Mouse (Mus musculus): ENCODE results near the gene Pole2. TPM values are rescaled to one million over a fixed set of nuclear protein-coding genes. Genes with fewer than 3 reads are reported as not detected.
A peak's percentile ranks its signal among the peaks of the same experiment; 100 is the strongest.

Gene Pole2
- total RNA-seq, 1 experiment from 2014 or later = 60.9 TPM

DNA sequence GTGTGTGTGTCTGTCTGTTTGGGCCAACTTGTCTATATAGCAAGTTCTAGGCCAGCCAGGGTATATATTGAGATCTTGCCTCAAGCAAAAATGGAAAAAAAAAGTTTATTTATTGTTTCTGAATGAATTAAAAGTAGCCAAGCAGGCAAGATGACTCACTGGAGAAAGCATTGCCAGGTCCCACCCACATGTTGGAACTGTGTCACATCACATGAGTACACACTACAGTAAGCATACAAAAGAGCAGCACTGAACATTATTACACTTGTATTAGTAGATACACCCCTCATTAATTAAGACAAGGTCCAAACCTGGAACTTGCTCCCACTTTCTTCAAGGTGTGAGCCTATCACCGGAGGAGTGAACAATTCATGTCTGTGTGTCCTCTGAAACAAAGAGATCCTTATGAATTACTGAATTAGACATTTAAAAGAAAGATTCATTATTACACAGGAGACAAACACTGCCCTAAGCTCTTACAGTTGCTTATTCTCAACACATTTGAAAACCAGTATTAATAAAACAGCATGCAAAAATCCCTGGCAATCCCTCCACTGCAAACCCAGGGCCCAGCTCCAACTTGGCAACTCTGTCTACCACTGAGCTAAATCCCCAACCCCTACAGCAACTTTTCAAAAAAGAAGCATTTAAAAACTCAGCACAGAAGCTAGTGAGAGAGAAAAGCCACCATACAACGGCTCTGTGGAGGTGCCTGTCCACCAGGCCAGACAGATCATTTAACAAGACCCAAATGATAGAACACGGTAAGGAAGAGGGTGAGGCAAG, 12.8 kb downstream of the Pole2 start:
- no peak; a peak in 1 of 4 replicates for ATAC-seq (replicated peaks in 1 of 2; ENCODE audit: insufficient read depth in 1 of 2, low FRiP score in 2 of 2, low TSS enrichment in 1 of 2, low read depth in 1 of 2, poor library complexity in 2 of 2, severe bottlenecking in 2 of 2)

DNA sequence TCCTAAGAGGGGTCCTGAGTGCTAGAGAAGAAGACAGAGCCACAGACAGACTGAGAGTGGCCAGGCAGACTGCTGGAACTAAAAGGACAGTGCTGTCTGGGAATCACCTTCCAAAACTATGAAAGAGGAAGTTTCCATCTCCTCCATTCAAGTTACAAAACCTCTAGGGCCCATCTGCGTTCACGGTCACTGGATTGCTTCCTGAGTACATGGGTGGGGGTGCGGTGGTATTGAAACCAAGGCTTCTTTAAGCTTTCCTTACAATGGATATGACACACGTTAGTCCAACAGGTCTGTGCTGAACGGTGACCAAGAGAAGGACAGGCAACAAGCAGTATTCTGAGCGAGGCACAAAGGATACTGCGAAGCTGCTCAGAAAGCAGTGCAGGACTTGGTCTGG, 13.6 kb downstream of the Pole2 start:
- ATAC-seq (replicated peaks in 1 of 2; ENCODE audit: insufficient read depth in 1 of 2, low FRiP score in 2 of 2, low TSS enrichment in 1 of 2, low read depth in 1 of 2, poor library complexity in 2 of 2, severe bottlenecking in 2 of 2) = peak in 1 of 2 experiments; percentile 39; a peak in 1 of 4 replicates

DNA sequence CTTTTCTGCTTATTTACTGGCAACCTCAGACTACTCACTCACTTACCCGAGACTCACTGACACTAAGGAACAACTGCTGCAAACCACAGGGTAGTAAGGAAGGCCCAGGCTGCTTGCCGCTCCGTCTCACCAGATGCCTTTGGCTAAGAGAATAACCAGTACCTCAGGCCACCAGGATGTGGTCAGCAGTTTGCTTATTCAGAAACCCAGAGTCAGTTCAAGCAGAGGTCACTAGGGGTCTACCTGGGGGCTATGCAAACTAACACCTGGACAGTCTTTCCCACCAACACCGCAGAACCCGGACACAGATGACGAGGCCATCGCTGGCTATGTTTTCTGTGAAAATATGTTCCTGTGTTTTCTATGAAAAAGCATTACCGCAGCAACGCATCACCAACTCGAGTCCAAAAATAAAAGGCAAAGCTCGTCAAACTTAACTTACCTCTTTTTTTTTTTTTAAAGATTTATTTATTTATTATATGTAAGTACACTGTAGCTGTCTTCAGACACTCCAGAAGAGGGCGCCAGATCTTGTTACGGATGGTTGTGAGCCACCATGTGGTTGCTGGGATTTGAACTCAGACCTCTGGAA, 14.7 kb downstream of the Pole2 start:
- ATAC-seq (replicated peaks in 1 of 2; ENCODE audit: insufficient read depth in 1 of 2, low FRiP score in 2 of 2, low TSS enrichment in 1 of 2, low read depth in 1 of 2, poor library complexity in 2 of 2, severe bottlenecking in 2 of 2) = no peak

DNA sequence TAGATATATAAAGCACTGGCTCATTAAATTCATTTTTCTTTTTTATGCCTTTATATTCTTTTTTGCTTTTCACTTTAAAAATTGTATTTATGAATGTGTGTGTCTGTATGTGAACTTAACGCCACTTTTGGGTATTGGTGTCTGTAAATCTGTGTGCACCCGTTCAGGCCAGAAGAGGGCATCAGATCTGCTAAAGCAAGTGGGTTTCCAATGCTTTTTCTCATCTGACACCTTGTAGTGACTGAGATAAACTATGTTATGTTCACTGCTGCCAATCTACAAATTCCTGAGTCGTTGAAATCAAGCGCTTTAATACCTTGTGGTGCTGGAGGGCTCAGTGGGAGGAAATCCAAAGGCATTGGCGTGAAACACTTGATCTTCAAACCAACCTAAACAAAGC, 16.9 kb downstream of the Pole2 start:
- ATAC-seq (replicated peaks in 1 of 2; ENCODE audit: insufficient read depth in 1 of 2, low FRiP score in 2 of 2, low TSS enrichment in 1 of 2, low read depth in 1 of 2, poor library complexity in 2 of 2, severe bottlenecking in 2 of 2) = no peak

DNA sequence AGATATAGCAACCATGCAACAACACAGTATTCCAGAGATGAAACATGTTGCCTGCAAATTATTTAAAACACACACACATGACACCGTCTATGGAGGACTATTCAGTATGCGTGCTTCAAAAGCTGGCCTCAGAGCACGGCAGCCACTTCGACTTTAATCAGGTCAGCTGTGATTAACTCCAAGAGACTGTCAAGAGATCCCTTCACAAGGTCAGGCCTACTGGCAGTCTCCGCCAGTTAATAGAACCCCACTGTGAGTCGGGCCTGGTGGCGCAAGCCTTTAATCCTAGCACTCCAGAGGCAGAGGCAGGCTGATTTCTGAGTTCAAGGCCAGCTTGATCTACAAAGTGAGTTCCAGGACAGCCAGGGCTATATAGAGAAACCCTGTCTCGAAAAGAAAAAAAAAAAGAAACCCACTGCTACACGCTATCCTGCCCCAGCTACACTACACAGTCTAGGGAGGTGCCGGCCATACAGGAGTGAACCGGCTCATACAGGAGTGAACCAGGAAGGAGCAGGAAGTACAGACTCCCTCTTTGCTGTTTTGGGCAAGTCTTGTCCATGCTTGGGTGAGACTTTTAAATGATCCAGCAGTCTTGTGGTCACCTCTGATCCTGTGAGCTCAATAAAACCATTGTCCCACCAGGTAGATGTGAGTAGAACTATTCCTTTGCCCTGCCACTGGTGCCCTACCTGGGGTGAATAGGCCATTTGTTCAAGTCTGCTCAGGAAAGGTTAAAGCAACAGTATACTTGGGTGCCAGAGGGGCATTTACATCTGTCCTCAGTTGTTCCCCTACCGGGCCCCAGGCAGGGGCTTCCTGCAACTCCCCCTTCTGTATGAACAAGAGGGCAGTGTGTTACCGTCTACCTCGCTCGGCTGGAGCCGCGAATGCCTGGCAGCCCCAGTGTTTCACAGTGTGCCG, 17.7 kb downstream of the Pole2 start:
- ATAC-seq (replicated peaks in 1 of 2; ENCODE audit: insufficient read depth in 1 of 2, low FRiP score in 2 of 2, low TSS enrichment in 1 of 2, low read depth in 1 of 2, poor library complexity in 2 of 2, severe bottlenecking in 2 of 2) = no peak

DNA sequence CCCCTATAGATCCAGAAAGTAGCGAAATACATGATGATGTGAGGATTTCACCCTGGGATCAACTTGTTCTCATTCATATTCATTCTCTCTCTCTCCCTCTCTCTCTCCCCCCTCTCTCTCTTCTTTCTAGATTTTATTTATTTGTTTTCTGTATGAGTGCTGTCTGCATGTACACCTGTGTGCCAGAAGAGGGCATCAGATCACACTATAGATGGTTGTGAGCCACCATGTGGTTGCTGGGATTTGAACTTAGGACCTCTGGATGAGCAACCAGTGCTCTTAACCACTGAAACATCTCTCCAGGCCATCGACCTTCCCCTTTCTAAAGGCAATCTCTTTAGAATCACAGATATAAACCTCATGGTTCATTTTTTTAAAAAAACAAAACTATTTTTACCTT, 19.5 kb downstream of the Pole2 start:
- no peak for ATAC-seq (replicated peaks in 1 of 2; ENCODE audit: insufficient read depth in 1 of 2, low FRiP score in 2 of 2, low TSS enrichment in 1 of 2, low read depth in 1 of 2, poor library complexity in 2 of 2, severe bottlenecking in 2 of 2)

DNA sequence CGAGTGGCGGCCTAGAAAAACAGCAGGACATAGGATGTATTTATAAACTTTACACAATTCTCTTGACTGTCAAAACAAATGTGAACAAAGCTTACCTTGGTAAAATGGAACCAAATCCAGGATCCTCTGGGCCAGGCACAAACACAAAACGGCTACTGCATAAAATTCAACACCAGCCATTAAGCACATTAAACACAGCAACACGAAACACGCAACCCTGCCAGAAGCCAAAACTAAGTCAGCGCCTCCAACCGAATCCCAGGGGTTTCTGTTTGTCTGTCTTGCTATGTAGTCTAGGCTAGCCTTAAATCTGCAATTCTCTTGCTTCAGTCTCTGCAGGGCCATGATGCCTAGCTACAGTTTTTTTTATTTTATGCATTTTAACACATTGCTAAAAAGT, 20.1 kb downstream of the Pole2 start:
- no peak for ATAC-seq (replicated peaks in 1 of 2; ENCODE audit: insufficient read depth in 1 of 2, low FRiP score in 2 of 2, low TSS enrichment in 1 of 2, low read depth in 1 of 2, poor library complexity in 2 of 2, severe bottlenecking in 2 of 2)

DNA sequence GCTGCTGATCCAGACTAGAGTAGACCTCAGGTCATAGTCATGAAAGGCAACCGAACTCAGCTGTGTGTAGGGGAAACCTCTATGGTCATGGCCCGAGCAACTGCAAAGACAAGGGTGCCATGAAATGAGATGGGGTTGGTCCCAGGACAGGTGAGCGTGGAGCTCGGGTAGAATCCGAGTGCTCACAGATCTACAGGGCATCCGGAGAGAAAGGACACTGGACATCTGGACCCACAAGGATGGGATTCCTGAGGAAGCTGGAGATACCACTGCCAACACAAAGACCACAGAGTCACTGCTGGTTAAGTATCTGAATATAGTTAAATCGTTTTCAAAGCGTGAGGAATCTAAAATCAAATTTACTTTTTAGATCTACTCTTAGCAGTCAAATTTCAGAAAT, 20.6 kb downstream of the Pole2 start:
- ATAC-seq (replicated peaks in 1 of 2; ENCODE audit: insufficient read depth in 1 of 2, low FRiP score in 2 of 2, low TSS enrichment in 1 of 2, low read depth in 1 of 2, poor library complexity in 2 of 2, severe bottlenecking in 2 of 2) = no peak

DNA sequence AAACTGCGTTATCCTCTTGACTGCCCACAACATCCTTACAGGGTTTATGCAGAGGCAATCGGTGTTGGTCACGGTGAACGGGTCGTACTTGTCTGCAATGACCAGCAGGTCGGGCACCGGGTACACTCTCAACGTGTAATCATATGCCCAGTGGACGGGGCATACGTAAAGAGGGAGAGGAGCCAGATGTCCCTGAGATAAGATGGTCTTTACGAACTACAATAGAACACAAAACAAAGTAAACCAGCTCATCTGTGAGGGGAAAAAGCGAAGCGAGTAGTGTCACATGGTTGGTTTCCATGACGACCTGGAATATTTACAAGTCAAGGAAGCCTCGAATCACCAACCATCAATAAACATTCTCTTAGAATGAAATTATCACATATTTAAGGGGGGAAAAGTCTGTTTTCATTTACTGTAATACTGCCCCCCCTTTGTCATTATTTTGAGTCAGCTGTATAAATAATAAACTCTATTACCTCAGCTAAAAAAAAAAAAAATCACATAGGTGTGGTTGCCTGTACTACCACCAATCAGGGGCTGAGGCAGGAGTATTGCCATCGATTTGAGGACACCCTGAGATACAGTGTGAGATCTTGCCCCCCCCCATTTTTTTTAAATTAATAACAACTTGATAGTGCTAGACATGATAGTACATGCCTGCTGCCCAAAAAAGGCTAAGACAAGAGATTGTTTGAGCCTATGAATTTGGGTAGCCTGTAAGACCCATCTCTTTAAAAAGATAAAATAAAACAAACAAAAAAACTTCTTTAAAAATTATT, 23.8 kb downstream of the Pole2 start, which contains the start of gene Gm49384:
Gene Gm49384, minus strand, starts transcription at position 216 of the 782 bp plus-strand sequence.
- ATAC-seq (replicated peaks in 1 of 2; ENCODE audit: insufficient read depth in 1 of 2, low FRiP score in 2 of 2, low TSS enrichment in 1 of 2, low read depth in 1 of 2, poor library complexity in 2 of 2, severe bottlenecking in 2 of 2) = no peak

DNA sequence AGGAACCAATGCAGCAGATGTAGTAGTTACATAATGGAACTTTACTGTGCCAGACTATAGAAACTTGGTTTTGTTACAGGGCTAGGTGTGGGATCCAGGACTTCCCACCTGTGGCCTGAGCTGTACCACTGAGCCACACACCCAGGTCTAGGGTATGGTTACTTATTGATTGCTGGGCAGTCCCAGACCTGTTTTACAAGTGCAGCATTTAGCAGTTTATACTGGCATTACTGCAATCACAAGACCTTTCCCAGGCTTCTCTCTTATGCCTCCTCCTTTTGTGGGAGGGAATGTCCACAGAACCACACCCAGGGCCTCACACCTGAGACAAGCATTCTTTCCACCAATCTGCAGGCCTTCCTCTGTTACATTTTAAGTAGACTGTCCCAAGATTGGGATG, 29.0 kb downstream of the Pole2 start:
- no peak for ATAC-seq (replicated peaks in 1 of 2; ENCODE audit: insufficient read depth in 1 of 2, low FRiP score in 2 of 2, low TSS enrichment in 1 of 2, low read depth in 1 of 2, poor library complexity in 2 of 2, severe bottlenecking in 2 of 2)

DNA sequence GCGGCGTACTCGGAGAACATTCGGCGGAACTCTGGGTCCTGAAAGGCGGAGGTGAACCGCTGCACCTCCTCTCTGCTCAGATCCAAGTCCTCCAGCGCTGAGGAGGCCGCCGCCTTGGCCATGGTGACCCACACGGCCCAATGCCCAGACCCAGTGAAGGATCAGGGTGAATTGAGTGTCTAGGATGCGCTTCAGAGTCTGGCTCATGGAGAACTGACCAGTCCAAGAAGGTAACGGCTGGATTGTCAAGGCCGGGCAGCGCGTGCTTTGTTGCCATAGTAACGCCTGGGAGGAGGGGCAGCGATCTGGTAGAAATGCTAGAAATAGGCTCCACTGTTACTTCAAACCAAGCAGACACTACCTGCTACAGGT, 29.8 kb downstream of the Pole2 start, which contains the start of gene Dnaaf2:
Gene Dnaaf2, minus strand, starts transcription at position 266 of the 372 bp plus-strand sequence.
- peak; percentile 36 to 47; a peak in 3 of 4 replicates for ATAC-seq (replicated peaks in 1 of 2; ENCODE audit: insufficient read depth in 1 of 2, low FRiP score in 2 of 2, low TSS enrichment in 1 of 2, low read depth in 1 of 2, poor library complexity in 2 of 2, severe bottlenecking in 2 of 2)

DNA sequence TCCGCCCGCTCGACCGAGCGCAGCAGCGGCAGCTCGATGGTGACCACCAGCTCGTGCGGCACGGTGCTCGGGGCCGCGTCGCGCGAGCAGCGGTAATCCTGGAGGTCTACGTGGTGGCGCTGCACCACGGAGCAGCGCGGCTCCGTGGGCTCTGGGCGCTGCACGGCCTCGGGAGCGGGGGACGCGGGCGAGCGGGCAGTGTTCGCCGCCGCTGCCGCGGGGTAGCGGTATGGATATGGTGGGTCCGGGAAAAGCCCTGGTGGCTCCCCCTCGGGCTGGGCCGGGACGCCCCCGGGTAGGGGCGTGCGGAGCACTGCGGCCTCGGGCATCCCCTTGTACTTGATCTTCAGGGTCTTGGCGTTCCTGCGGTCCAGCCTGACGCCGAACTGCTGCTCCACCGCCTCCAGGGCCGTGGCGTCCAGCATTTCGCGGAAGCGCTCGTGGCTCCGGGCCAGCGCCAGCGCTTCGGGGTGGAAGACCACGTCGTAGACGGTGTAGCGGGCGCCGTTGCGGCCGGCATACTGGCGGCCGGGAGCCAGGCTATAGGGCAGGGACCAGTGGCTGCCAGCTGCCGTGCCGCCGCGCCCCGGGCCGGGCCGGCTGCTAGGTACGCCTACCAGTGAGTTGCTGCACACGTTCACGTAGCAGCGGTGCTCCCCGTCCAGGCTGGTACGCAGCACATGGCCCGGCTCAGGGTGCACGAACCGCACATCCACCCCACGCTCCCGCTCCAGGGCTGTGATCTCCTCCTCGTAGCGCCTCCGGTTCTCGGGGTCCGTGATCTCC, 30.4 kb downstream of the Pole2 start:
- ATAC-seq (replicated peaks in 1 of 2; ENCODE audit: insufficient read depth in 1 of 2, low FRiP score in 2 of 2, low TSS enrichment in 1 of 2, low read depth in 1 of 2, poor library complexity in 2 of 2, severe bottlenecking in 2 of 2) = peak; percentile 57

DNA sequence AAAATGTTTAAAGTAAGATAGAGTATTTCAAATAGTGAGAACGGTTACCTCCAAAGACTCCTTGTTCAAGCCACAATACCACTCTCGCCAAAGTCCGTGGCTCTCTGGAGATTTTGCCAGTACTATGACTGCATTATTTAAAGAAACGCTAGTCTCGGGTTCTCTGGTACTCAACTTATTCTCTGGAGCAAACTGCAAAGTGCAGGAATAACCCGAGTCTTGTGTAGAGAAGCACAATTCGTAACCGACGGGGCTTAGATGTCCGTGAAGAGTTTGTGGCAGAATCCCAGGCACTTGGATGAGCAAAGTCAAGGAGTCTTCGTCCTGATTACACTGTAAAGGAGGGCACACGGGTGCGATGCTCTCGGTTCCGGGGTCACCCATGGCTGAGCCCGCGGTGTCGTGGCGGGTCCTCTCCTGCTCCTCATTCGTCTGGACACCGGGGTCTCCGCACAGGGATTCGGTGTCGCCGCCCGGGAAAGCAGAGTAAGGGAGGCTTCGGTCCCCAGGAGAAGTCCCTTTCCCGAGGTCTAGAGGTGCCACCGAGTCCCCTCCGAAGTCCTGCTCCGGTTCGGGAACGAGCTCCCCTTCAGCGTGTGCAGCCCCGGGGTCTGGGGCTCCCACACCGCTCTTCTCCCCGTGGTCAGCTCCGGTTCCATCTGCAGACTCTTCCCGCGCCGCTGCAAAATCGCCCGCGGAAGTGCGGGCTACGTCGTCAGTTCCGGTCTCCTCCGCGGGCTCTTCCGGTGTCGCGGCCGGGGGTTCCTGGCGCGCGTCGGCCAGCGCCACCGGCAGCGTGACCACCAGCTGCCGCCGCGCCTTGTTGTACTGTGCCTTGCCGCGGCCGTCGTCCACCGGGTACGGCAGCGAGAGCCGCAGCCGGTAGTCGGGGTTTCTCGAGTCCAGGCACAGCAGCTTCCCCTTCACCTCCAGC, 31.3 kb downstream of the Pole2 start, which contains the start of gene Gm49383:
Gene Gm49383, minus strand, starts transcription at position 661 of the 934 bp plus-strand sequence.
- peak; percentile 55 to 76 for ATAC-seq (replicated peaks in 1 of 2; ENCODE audit: insufficient read depth in 1 of 2, low FRiP score in 2 of 2, low TSS enrichment in 1 of 2, low read depth in 1 of 2, poor library complexity in 2 of 2, severe bottlenecking in 2 of 2)

DNA sequence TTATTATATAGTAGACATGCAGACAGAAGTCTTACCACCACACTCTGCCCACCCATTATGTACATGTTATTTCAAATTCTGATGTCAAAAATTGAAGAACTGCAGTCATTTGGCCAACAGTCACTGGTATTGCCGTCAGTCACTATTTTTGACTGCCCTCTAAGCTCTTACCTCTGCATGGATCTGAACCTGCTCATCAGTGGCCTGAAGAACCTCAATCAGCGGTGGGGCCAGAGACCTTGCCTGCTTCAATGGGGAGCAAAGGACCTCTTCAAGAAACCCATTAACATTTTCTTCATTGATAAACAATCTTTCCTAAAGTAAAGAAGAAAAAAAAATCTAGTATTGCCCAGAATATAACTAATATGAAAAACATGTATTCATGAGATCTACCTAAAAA, 35.4 kb downstream of the Pole2 start:
- no peak for ATAC-seq (replicated peaks in 1 of 2; ENCODE audit: insufficient read depth in 1 of 2, low FRiP score in 2 of 2, low TSS enrichment in 1 of 2, low read depth in 1 of 2, poor library complexity in 2 of 2, severe bottlenecking in 2 of 2)

DNA sequence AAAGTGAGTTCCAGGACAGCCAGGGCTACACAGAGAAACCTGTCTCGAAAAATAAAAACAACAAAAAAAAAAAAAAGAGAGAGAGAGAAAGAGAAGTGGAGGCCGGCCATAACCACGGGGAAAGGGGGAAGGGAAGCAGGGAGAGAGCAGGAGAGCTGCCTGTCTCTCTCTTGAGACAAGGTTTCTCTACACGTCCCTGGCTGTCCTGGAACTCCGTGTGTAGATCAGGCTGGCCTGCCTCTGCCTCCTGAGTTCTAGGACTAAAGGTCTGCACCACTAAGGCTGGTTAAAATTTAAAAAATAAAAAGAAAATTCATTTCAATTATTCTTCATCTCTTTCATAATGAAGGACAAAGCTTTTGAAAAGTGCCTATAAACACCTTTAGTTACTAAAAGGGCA, 36.6 kb downstream of the Pole2 start:
- ATAC-seq (replicated peaks in 1 of 2; ENCODE audit: insufficient read depth in 1 of 2, low FRiP score in 2 of 2, low TSS enrichment in 1 of 2, low read depth in 1 of 2, poor library complexity in 2 of 2, severe bottlenecking in 2 of 2) = no peak

Data from hematopoietic stem cell, adult 5-6 weeks (primary cell).